Mouse (Mus musculus): ENCODE results near the gene Il12rb2. TPM values are rescaled to one million over a fixed set of nuclear protein-coding genes. Genes with fewer than 3 reads are reported as not detected.

The Il12rb2 gene
- total RNA-seq, 4 experiments from 2014 or later = 0.14 to 0.19 (median 0.16) TPM; not detected in 1

DNA sequence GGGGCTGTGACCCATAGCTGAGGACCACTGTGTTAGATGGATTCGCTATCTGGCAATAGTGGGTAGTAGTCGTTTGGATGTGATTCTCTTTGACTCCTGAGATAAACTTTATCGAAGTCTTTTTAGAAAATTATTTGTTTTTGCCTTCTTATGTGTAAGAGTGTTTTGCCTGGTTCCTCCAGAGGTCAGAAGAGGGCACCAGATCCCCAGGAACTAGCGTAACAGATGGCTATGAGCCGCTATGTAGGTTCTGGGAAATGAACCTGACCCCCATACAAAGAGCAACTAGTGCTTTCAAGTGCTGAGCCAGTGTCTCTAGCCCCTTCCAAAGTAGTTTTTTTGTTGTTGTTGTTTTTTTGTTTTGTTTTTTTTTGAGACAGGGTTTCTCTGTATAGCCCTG lies 79.9 kb downstream of the Il12rb2 start:
- no peak for DNase-seq (ENCODE audit: low spot score in 2 of 2)

- DNase-seq (ENCODE audit: low spot score in 2 of 2) = no peak
Observed at GRCm38 (mm10) chr6:67292042-67292623, 83.9 kb downstream of the Il12rb2 start.

DNA sequence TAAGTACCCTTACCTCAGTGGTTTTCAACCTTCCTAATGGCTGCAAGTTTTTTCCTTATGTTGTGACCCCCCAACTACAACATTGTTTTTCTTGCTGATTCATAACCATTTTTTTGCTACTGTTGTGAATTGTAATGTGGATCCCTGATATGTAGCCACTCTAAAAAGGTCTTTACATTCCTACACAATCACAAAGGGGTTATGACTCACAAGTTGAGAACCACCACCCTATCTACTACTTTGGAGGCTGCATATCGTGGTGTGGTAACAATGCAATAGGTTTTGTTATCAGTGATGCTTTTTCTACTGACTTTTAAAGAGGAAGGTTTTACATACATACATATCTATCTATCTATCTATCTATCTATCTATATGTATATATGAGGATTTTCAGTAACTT lies 93.1 kb downstream of the Il12rb2 start:
- DNase-seq (ENCODE audit: low spot score in 2 of 2) = no peak

GRCm38 (mm10) chr6:67281614-67282197 lies 94.3 kb downstream of the Il12rb2 start:
- no peak for DNase-seq (ENCODE audit: low spot score in 2 of 2)

- no peak for DNase-seq (ENCODE audit: low spot score in 2 of 2)
Observed at GRCm38 (mm10) chr6:67277944-67278343, 98.0 kb downstream of the Il12rb2 start.

- no peak for DNase-seq (ENCODE audit: low spot score in 2 of 2)
Observed at GRCm38 (mm10) chr6:67269459-67269858, 106.5 kb downstream of the Il12rb2 start.

DNA sequence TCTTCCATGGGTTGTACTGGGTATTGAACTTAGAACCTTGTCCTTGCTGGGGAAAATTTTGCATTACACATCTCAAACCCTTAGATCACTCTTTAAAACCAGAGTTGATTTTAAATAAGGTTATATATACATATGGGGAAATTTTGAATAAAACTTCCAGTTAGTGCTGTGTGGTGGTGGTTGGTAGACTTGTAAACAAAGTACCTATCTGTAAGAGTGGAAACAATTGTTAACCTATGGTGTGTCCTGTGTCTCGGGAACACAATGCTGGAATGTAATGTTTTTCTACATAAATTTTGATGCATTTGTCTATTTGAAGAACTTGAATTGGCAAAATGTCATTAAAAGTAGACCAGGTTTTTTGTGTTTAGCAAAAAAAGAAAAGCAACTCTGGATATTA lies 107.0 kb downstream of the Il12rb2 start:
- no peak for DNase-seq (ENCODE audit: low spot score in 2 of 2)

- DNase-seq (ENCODE audit: low spot score in 2 of 2) = no peak
Observed at GRCm38 (mm10) chr6:67268245-67268612, 107.8 kb downstream of the Il12rb2 start.

DNA sequence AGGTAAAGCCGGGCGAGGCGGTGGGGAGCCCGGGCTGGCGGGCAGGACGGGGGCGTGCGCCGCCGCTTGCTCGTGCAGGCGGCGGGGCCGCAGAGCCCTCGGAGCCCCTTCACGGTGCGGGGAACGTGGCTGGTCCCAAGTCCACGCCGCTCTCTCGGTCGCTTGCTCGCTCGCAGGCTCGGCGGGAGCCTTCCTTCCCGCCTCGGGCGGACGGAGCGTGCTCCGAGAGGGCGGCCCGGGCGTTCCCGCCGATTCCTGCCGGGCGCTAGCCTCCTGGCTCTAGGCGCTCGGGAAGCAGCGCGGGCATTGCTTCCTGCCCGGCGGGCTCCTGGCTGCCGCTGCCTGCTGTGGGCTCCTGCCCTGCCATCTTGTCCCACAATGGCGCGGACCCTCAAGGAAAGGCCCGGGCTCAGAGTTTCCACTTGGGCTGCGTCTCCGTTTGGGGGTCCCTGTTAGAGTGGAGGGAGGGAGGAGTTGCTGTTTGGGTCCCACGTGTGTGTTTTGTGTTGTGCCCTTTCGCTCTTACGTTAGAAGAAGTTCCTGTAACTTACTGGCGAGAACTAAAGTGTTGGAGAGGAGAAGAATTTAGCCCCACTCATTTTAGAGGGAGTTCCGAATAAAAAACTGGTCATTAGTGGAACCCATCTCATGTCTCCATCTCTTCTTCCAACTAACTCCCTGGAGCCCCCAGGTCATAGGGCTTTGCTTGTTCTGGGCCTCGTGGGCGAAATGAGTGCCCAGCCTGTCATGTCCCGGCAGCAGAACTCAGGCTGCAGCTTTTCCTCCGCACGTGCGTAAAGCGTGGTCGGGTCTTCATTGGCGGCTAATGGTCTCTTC lies 108.4 kb downstream of the Il12rb2 start:
- DNase-seq (ENCODE audit: low spot score in 2 of 2) = peak in 1 of 2 experiments; percentile 16

- DNase-seq (ENCODE audit: low spot score in 2 of 2) = peak; percentile 91 to 97
Observed at GRCm38 (mm10) chr6:67266664-67267407, 109.2 kb downstream of the Il12rb2 start.

DNA sequence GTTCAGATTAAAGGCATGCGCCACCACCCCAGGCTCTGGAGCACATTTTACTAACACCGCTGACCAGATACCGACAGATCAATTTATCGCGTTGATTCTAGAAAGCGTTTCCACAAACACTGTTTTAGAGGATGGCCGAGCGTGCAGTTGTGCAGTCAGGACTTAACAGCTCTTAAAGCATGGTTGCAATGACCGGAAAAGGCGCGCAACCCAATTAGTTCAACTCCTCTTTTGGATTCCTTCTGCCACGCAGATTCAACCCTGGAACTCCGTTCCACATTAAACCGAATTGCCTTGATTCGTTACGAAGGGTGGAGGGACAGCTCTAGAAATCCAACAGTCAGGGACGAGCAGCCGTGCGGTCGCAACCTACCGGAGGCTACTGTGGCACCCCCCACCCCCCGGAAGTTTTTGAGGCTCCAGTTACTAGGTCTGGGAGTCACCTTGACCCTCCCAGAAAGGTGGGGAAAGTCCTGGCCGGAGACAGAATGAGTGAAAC lies 109.8 kb downstream of the Il12rb2 start:
- DNase-seq (ENCODE audit: low spot score in 2 of 2) = peak; percentile 24 to 29

- no peak for DNase-seq (ENCODE audit: low spot score in 2 of 2)
Observed at GRCm38 (mm10) chr6:67264935-67265334, 111.1 kb downstream of the Il12rb2 start.

- no peak for DNase-seq (ENCODE audit: low spot score in 2 of 2)
Observed at GRCm38 (mm10) chr6:67251095-67251494, 124.9 kb downstream of the Il12rb2 start.

GRCm38 (mm10) chr6:67244451-67244850 lies 131.5 kb downstream of the Il12rb2 start:
- no peak for DNase-seq (ENCODE audit: low spot score in 2 of 2)

DNA sequence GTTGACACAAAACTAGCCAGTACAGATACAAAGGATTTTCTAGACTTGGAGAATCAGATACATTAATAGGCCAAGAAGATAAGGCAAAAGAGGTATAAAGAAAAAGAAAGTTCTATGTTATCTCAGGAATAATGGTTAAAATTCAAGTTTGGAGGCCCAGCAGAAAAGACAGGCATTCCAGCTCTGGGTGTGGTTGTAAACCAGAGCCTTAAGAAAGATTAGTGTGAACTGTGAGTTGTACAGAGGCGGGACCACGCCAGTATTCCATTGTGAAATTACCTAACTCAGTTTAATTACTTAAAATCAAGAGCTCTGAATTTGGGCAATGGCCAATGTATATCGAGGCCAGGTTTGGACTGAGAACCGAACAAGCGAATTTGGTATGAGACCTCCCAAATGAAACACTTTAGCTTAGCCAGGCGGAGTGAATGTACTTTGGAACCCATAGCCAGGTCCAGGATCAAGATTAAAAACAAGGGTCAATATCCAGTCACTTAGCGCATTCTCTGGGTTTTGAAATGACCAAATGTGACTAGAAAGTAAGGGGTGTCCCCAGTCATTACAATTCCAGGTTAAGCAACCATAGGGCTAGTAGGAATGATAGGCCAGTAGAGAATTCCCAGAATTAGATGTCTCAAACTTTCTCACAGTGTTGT lies 132.1 kb downstream of the Il12rb2 start:
- DNase-seq (ENCODE audit: low spot score in 2 of 2) = no peak

Other genes starting within 250 kb of the Il12rb2 start
- 100 to 1,000 TPM; 151 to 223 (median 185) TPM for gene Serbp1, start 138.0 kb downstream of the Il12rb2 start, total RNA-seq (2022)
- not detected for gene Il23r, start 115.7 kb upstream of the Il12rb2 start, total RNA-seq (2022)
- under 1 TPM in 1 of 4 experiments, not detected in 3; 0.28 TPM for gene Tacstd2, start 159.6 kb upstream of the Il12rb2 start, total RNA-seq (2022)